Mouse (Mus musculus) kidney, embryonic 15.5 days (tissue): Measurements from ENCODE around the gene 2610318N02Rik. TPM values are rescaled to one million over a fixed set of nuclear protein-coding genes. Genes with fewer than 3 reads are reported as not detected.

Source experiments
- ATAC-seq: fragments of 200-750 bp; cut with Nextera tagmentation; replicated peaks from 2 replicates; pipeline ENCODE4 v1.8.0; 2017; ENCODE audit warnings: moderate TSS enrichment; ENCODE audit not compliant: low FRiP score
- H3K27ac ChIP-seq: fragments of 300-500 bp; sonication (generic); 2 replicates; pipeline ENCODE4 v1.5.1; 2015; ENCODE audit warnings: mild to moderate bottlenecking, inconsistent platforms
- H3K27me3 ChIP-seq: fragments of 300-500 bp; sonication (generic); 2 replicates; pipeline ENCODE4 v1.6.1; 2015; ENCODE audit warnings: inconsistent platforms
- H3K36me3 ChIP-seq: fragments of 300-500 bp; sonication (generic); 2 replicates; pipeline ENCODE4 v1.6.1; 2015; ENCODE audit warnings: inconsistent platforms
- H3K4me1 ChIP-seq: fragments of 300-500 bp; sonication (generic); 2 replicates; pipeline ENCODE4 v1.6.1; 2015; ENCODE audit warnings: inconsistent platforms
- H3K4me2 ChIP-seq: fragments of 300-500 bp; sonication (generic); 2 replicates; pipeline ENCODE4 v1.6.1; 2015; ENCODE audit warnings: moderate library complexity, mild to moderate bottlenecking, inconsistent platforms
- H3K4me3 ChIP-seq: fragments of 300-500 bp; sonication (generic); replicated peaks from 2 replicates; pipeline ENCODE4 v1.5.1; 2015; ENCODE audit warnings: mild to moderate bottlenecking, inconsistent platforms
- H3K9ac ChIP-seq: fragments of 300-500 bp; sonication (generic); 2 replicates; pipeline ENCODE4 v1.6.1; 2015; ENCODE audit warnings: mild to moderate bottlenecking, inconsistent platforms
- H3K9me3 ChIP-seq: fragments of 300-500 bp; sonication (generic); replicated peaks from 2 replicates; pipeline ENCODE4 v1.6.1; 2016; ENCODE audit warnings: inconsistent platforms
- WGBS: fragments of 180-500 bp; shearing (Covaris S2); methylation state at CpG from one replicate; pipeline ENCODE4 v1.1.7; 2015; ENCODE audit warnings: mixed read lengths; 5-methylcytosine and 5-hydroxymethylcytosine counted together
- microRNA counts: library from miRNA; unstranded; fragments of <30 nt; microRNA quantifications from one replicate; lab custom pipeline; 2016
- microRNA-seq: library from miRNA; unstranded; fragments of <30 nt; microRNA quantifications from one replicate; pipeline ENCODE4, GENCODE M21; 2016
- polyA plus RNA-seq: library from polyadenylated mRNA; unstranded; fragments of >200 nt; fragmentation: Nextera tagmentation; extraction: Ambion mirVana; gene quantifications from 2 replicates; pipeline ENCODE4 v1.2.1, GENCODE M21; 2015

The 2610318N02Rik gene
- polyA plus RNA-seq, 1 experiment from 2014 or later: 57.7 TPM

- WGBS: 88% methylated on average over 2 of the region's 2 CpGs
- Histone ChIP-seq H3K27ac (no peak overlapping the region), H3K27me3 (no peaks in the 10 kb centered on the region), H3K9me3 (no peaks in the 10 kb centered on the region), H3K36me3 (no peaks in the 10 kb centered on the region), H3K4me2 (no peak overlapping the region), H3K4me1 (peaks cover 15% of the 10 kb centered on the region), H3K9ac (no peak overlapping the region), H3K4me3 (no peak overlapping the region)
- no peak for ATAC-seq
Measured at GRCm38 (mm10) chr16:17067552-17067951, 57.4 kb downstream of the 2610318N02Rik start.

MicroRNAs within 50 kb of the gene (microRNA counts, 519-probe panel; counts per million panel counts)
- 3,495 counts per million, percentile 90 among the panel's probes with 10 or more counts for microRNA mmu-miR-130b (lab: Ali Mortazavi, UCI)
- 2,410 counts per million, percentile 36 among the panel's probes with 10 or more counts for microRNA mmu-miR-301b (lab: Ali Mortazavi, UCI)

Small RNA genes lying within 50 kb of the gene (microRNA-seq; reads per million reads assigned to microRNA genes)
- gene Mir130b (7,400 reads per million, percentile 94 among the genes with 10 or more reads in this experiment), gene Mir301b (68.2 reads per million, percentile 53 among the genes with 10 or more reads in this experiment)

Other genes with a start within 250 kb of the 2610318N02Rik start
- gene Ppm1f, start 228.7 kb downstream of the 2610318N02Rik start, polyA plus RNA-seq: 31.0 and 31.7 TPM in 2 replicates
- gene Mapk1, start 141.8 kb downstream of the 2610318N02Rik start, polyA plus RNA-seq: 164 and 172 TPM in 2 replicates
- 37.8 and 43.5 TPM in 2 replicates for gene Ypel1, start 55.5 kb downstream of the 2610318N02Rik start, polyA plus RNA-seq
- 134 and 145 TPM in 2 replicates for gene Ppil2, start 13.9 kb downstream of the 2610318N02Rik start, polyA plus RNA-seq
- gene Sdf2l1, start 7.2 kb upstream of the 2610318N02Rik start, polyA plus RNA-seq: 94.1 and 94.2 TPM in 2 replicates
- gene Ydjc, start 19.5 kb upstream of the 2610318N02Rik start, polyA plus RNA-seq: 10.5 and 11.5 TPM in 2 replicates
- gene Ccdc116, start 22.1 kb upstream of the 2610318N02Rik start, polyA plus RNA-seq: 0.53 and 0.60 TPM in 2 replicates
- gene Ube2l3, start 77.5 kb upstream of the 2610318N02Rik start, polyA plus RNA-seq: 360 and 379 TPM in 2 replicates
- gene Rimbp3, start 83.4 kb upstream of the 2610318N02Rik start, polyA plus RNA-seq: 0.44 and 0.73 TPM in 2 replicates
- 4.6 and 4.8 TPM in 2 replicates for gene Hic2, start 108.4 kb upstream of the 2610318N02Rik start, polyA plus RNA-seq
- gene Tmem191c, start 150.9 kb upstream of the 2610318N02Rik start, polyA plus RNA-seq: 13.3 and 17.7 TPM in 2 replicates
- 1.9 and 3.2 TPM in 2 replicates for gene Serpind1, start 206.2 kb upstream of the 2610318N02Rik start, polyA plus RNA-seq